Mouse (Mus musculus): Measurements from ENCODE around the gene Fam71f1.

DNA sequence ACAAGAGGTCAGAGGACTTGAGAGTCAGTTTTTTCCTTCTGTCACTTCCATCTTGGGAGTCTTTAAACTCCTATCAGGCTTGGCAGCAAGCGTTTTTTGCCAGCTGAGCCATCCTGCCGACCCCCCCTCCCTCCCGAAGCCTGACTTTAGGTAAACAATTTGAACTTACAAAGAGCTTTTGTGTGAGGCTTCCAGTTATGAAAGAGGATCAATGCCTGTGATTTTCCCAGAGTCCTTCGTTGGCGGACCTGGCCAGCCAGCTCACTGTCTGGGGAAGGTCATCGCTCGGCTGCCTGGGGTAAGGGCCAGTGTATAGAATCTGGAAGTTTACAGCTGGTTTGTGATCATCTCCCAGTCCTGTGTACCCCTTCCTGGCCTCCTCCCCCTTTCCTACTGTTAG is 38.3 kb upstream of the Fam71f1 start:
- no peak for TF ChIP-seq CTCF (IDR thresholded peaks at IDR 0.05; ENCODE audit: control insufficient read depth, insufficient read depth, insufficient replicate concordance, low read depth, low read length)
- TF ChIP-seq POLR2A (IDR thresholded peaks at IDR 0.05; ENCODE audit: control insufficient read depth, low read depth, low read length), result no peak
